Comparison of ENCODE assay signal across 9 mouse cellular contexts in genomic region chr14:55822435-55822990, GRCm38 (mm10). TPM values are rescaled to one million over a fixed set of nuclear protein-coding genes. Genes with fewer than 3 reads are reported as not detected.
DNase-seq lines count a peak whose midpoint lies in the region; ATAC-seq and TF ChIP-seq lines count a peak whose summit lies in the region.
"Had no signal": no experiment of that assay in that cellular context is flagged by ENCODE, and none has a peak within 500 bp of the region (broad histone marks: within the 10 kb centered on the region; RNA-seq: fewer than 3 reads in every experiment).

No protein-coding gene starts in this region.

- peak overlapping the region; percentile 67 for H3K9ac ChIP-seq in embryonic facial prominence, embryonic 11.5 days (replicated peaks; ENCODE audit: low read length)
- peak overlapping the region; percentile 61; the same call in 1 of the 2 replicates for H3K9ac ChIP-seq in midbrain, postnatal 0 days (replicated peaks; ENCODE audit: low read length, poor library complexity, severe bottlenecking)

- H3K4me2 ChIP-seq in embryonic facial prominence, embryonic 11.5 days (ENCODE audit: low read depth, low read length) = peak overlapping the region; percentile 94
- peak overlapping the region; percentile 98 for H3K4me2 ChIP-seq in midbrain, postnatal 0 days (ENCODE audit: low read depth, low read length, poor library complexity, severe bottlenecking)

- no peak overlapping the region for H3K4me3 ChIP-seq in C2C12 (ENCODE audit: insufficient read depth, poor library complexity, severe bottlenecking)
- peak overlapping the region; percentile 87 for H3K4me3 ChIP-seq in embryonic facial prominence, embryonic 11.5 days (ENCODE audit: low read depth, low read length)
- peak overlapping the region; percentile 58 for H3K4me3 ChIP-seq in midbrain, postnatal 0 days (ENCODE audit: low read depth, low read length)

- TF ChIP-seq CTCF in C2C12 (IDR thresholded peaks at IDR 0.05; ENCODE audit: control insufficient read depth, insufficient read depth, insufficient read length) = peak; percentile 93
- peak; percentile 95 for TF ChIP-seq CTCF in midbrain, postnatal 0 days (IDR thresholded peaks at IDR 0.05)

- no peaks in the 10 kb centered on the region for H3K36me3 ChIP-seq in C2C12 (ENCODE audit: control insufficient read depth, insufficient read depth)
- no peaks in the 10 kb centered on the region for H3K36me3 ChIP-seq in embryonic facial prominence, embryonic 11.5 days (replicated peaks; ENCODE audit: control insufficient read depth, insufficient read depth, low read depth, low read length)
- no peaks in the 10 kb centered on the region for H3K36me3 ChIP-seq in midbrain, postnatal 0 days (ENCODE audit: insufficient read depth, low read length)

- no peaks in the 10 kb centered on the region for H3K9me3 ChIP-seq in embryonic facial prominence, embryonic 11.5 days (replicated peaks; ENCODE audit: control insufficient read depth, low read length)
- no peaks in the 10 kb centered on the region for H3K9me3 ChIP-seq in midbrain, postnatal 0 days (ENCODE audit: low read length)

- DNase-seq in adrenal gland, postnatal 25 days = peak; percentile 72
- peak; percentile 91 for DNase-seq in embryonic facial prominence, embryonic 11.5 days (ENCODE audit: low spot score)
- peak; percentile 83 for DNase-seq in heart, adult 8-10 months (ENCODE audit: low spot score)
- peak; percentile 80 for DNase-seq in kidney, adult 18-20 months
- peak; percentile 78 for DNase-seq in liver
- DNase-seq in midbrain, postnatal 0 days (ENCODE audit: low spot score) = peak; percentile 85
- DNase-seq in spleen, postnatal 36 days (ENCODE audit: low spot score in 2 of 2) = peak; percentile 67 to 70

- no peak overlapping the region for H3ac ChIP-seq in C2C12 (ENCODE audit: control insufficient read depth, insufficient read length, low read depth)

- no peaks in the 10 kb centered on the region for H3K79me3 ChIP-seq in C2C12 (ENCODE audit: low read depth)

- no peaks in the 10 kb centered on the region for H3K79me2 ChIP-seq in C2C12 (ENCODE audit: control insufficient read depth, insufficient read depth)

- H3K27ac ChIP-seq in embryonic facial prominence, embryonic 11.5 days (replicated peaks; ENCODE audit: low read depth, low read length) = peak overlapping the region; percentile 99
- H3K27ac ChIP-seq in midbrain, postnatal 0 days (ENCODE audit: low read depth, low read length) = no peak overlapping the region

- no peak for ATAC-seq in embryonic facial prominence, embryonic 11.5 days (replicated peaks; ENCODE audit: insufficient number of reproducible peaks, low FRiP score, low TSS enrichment, low read depth)
- no peak for ATAC-seq in midbrain, postnatal 0 days (ENCODE audit: low FRiP score)

- peaks cover 3% of the 10 kb centered on the region; the same call in 1 of the 2 replicates for H3K4me1 ChIP-seq in embryonic facial prominence, embryonic 11.5 days (ENCODE audit: control insufficient read depth, insufficient read depth, low read length)
- peaks cover 19% of the 10 kb centered on the region; the same call in 1 of the 2 replicates for H3K4me1 ChIP-seq in midbrain, postnatal 0 days (ENCODE audit: insufficient read depth, low read length)

- 5% methylated on average over 13 of the region's 13 CpGs for WGBS in embryonic facial prominence, embryonic 11.5 days
- WGBS in midbrain, postnatal 0 days = 6% methylated on average over 13 of the region's 13 CpGs

- H3K27me3 ChIP-seq in C2C12 (ENCODE audit: control insufficient read depth, insufficient read depth, insufficient read length) = no peaks in the 10 kb centered on the region
- H3K27me3 ChIP-seq in embryonic facial prominence, embryonic 11.5 days (ENCODE audit: control insufficient read depth, insufficient read depth, low read length) = no peaks in the 10 kb centered on the region
- H3K27me3 ChIP-seq in midbrain, postnatal 0 days (ENCODE audit: insufficient read depth, low read length) = peaks cover 15% of the 10 kb centered on the region; the same call in 1 of the 2 replicates

TF ChIP-seq in C2C12, 6 proteins besides CTCF, POLR2A, EP300 and RAD21:
- TF ChIP-seq MAX (IDR thresholded peaks at IDR 0.05) (peak; percentile 53), FOSL1 (IDR thresholded peaks at IDR 0.05; ENCODE audit: insufficient read depth, low read length, poor library complexity, severe bottlenecking) (no peak)

RNA-seq across cellular contexts. Expression of gene Nfatc4, which starts 0.4 kb away (rescaled TPM):
- 1.2 TPM for polyA plus RNA-seq in C2C12 (2012; fragmentation: generic; extraction: Trizol)
- 19.9 and 30.5 TPM in 2 replicates for total RNA-seq in adrenal gland, postnatal 25 days (2021)
- 53.7 and 61.6 TPM in 2 replicates for polyA plus RNA-seq in embryonic facial prominence, embryonic 11.5 days (2014; fragmentation: Nextera tagmentation; extraction: Ambion mirVana)
- 1 to 10 TPM; 3.3 to 4.2 (median 3.7) TPM for total RNA-seq in heart, adult 8-10 months (2022)
- total RNA-seq in midbrain, postnatal 0 days (2014; rRNA removed) = 9.6 and 12.9 TPM in 2 replicates
- polyA plus RNA-seq in midbrain, postnatal 0 days (2015; fragmentation: Nextera tagmentation; extraction: Ambion mirVana) = 4.2 and 5.2 TPM in 2 replicates
- polyA plus RNA-seq: erythroblast, embryonic 14.5 days had no signal

RNA-seq across cellular contexts. Expression of gene Nynrin, which starts 31.3 kb away (rescaled TPM):
- polyA plus RNA-seq in C2C12 (2012; fragmentation: generic; extraction: Trizol) = 0.13 TPM
- 10.7 and 13.5 TPM in 2 replicates for total RNA-seq in adrenal gland, postnatal 25 days (2021)
- 13.6 and 19.4 TPM in 2 replicates for polyA plus RNA-seq in embryonic facial prominence, embryonic 11.5 days (2014; fragmentation: Nextera tagmentation; extraction: Ambion mirVana)
- total RNA-seq in heart, adult 8-10 months (2022) = 10 to 100 TPM in 1 of 4 experiments, 1 to 10 TPM in 3; 4.4 to 11.5 (median 6.2) TPM
- total RNA-seq in midbrain, postnatal 0 days (2014; rRNA removed) = 36.4 and 42.0 TPM in 2 replicates
- polyA plus RNA-seq in midbrain, postnatal 0 days (2015; fragmentation: Nextera tagmentation; extraction: Ambion mirVana) = 6.8 and 7.2 TPM in 2 replicates

RNA-seq across cellular contexts. Expression of gene Ripk3, which starts 33.8 kb away (rescaled TPM):
- polyA plus RNA-seq in C2C12 (2012; fragmentation: generic; extraction: Trizol) = 0.55 TPM
- 2.9 and 3.6 TPM in 2 replicates for total RNA-seq in adrenal gland, postnatal 25 days (2021)
- polyA plus RNA-seq in embryonic facial prominence, embryonic 11.5 days (2014; fragmentation: Nextera tagmentation; extraction: Ambion mirVana) = 33.7 and 38.8 TPM in 2 replicates
- total RNA-seq in heart, adult 8-10 months (2022) = 1 to 10 TPM; 2.2 to 6.2 (median 3.4) TPM
- total RNA-seq in midbrain, postnatal 0 days (2014; rRNA removed) = 0.27 TPM in 1 of 2 replicates, not detected in the other
- 1.3 and 3.0 TPM in 2 replicates for polyA plus RNA-seq in midbrain, postnatal 0 days (2015; fragmentation: Nextera tagmentation; extraction: Ambion mirVana)

RNA-seq across cellular contexts. Expression of gene Adcy4, which starts 38.6 kb away (rescaled TPM):
- 0.02 TPM for polyA plus RNA-seq in C2C12 (2012; fragmentation: generic; extraction: Trizol)
- 8.0 and 10.2 TPM in 2 replicates for total RNA-seq in adrenal gland, postnatal 25 days (2021)
- polyA plus RNA-seq in embryonic facial prominence, embryonic 11.5 days (2014; fragmentation: Nextera tagmentation; extraction: Ambion mirVana) = 10.6 and 13.0 TPM in 2 replicates
- total RNA-seq in heart, adult 8-10 months (2022) = 10 to 100 TPM; 13.0 to 22.0 (median 16.4) TPM
- 3.6 and 4.0 TPM in 2 replicates for total RNA-seq in midbrain, postnatal 0 days (2014; rRNA removed)
- 1.7 TPM in 2 replicates for polyA plus RNA-seq in midbrain, postnatal 0 days (2015; fragmentation: Nextera tagmentation; extraction: Ambion mirVana)

RNA-seq across cellular contexts. Expression of gene Ltb4r1, which starts 56.8 kb away (rescaled TPM):
- 0.05 TPM for polyA plus RNA-seq in C2C12 (2012; fragmentation: generic; extraction: Trizol)
- not detected in 2 replicates for total RNA-seq in adrenal gland, postnatal 25 days (2021)
- not detected in 2 replicates for polyA plus RNA-seq in embryonic facial prominence, embryonic 11.5 days (2014; fragmentation: Nextera tagmentation; extraction: Ambion mirVana)
- under 1 TPM in 3 of 4 experiments, not detected in 1; 0.19 to 0.49 (median 0.26) TPM for total RNA-seq in heart, adult 8-10 months (2022)
- 0.88 and 1.8 TPM in 2 replicates for total RNA-seq in midbrain, postnatal 0 days (2014; rRNA removed)
- 0.94 and 1.1 TPM in 2 replicates for polyA plus RNA-seq in midbrain, postnatal 0 days (2015; fragmentation: Nextera tagmentation; extraction: Ambion mirVana)
